Mouse (Mus musculus) bone marrow macrophage, adult 2 months (primary cell): ENCODE data around the gene Tanc1. TPM values are rescaled to one million over a fixed set of nuclear protein-coding genes. Genes with fewer than 3 reads are reported as not detected.

Experiments
- H3K27ac ChIP-seq: 2 replicates; pipeline ENCODE4 v1.5.1; 2012; ENCODE audit warnings: low read depth, low read length; ENCODE audit not compliant: insufficient read depth
- H3K4me1 ChIP-seq: 2 replicates; pipeline ENCODE4 v1.6.1; 2012; ENCODE audit warnings: low read length; ENCODE audit not compliant: control insufficient read depth, insufficient read depth
- H3K4me3 ChIP-seq: 2 replicates; pipeline ENCODE4 v1.5.1; 2012; ENCODE audit warnings: mild to moderate bottlenecking, low read length, moderate library complexity; ENCODE audit not compliant: insufficient read depth
- CTCF ChIP-seq: IDR thresholded peaks from 2 replicates; pipeline ENCODE4 v1.5.1; 2012; ENCODE audit warnings: low read depth, mild to moderate bottlenecking, low read length, moderate library complexity
- POLR2A ChIP-seq: IDR thresholded peaks from 2 replicates; pipeline ENCODE4 v1.6.1; 2012; ENCODE audit warnings: mild to moderate bottlenecking, low read depth, low read length, borderline replicate concordance
- polyA plus RNA-seq: library from polyadenylated mRNA; stranded (reverse); fragments of >200 nt; gene quantifications from 2 replicates; pipeline ENCODE4 v1.2.4, GENCODE M21; 2012; ENCODE audit not compliant: missing spikeins, insufficient read depth, insufficient read length

Gene Tanc1
- polyA plus RNA-seq, 1 experiment = 6.6 TPM

- H3K4me3 ChIP-seq = no peak overlapping the region
- H3K4me1 ChIP-seq = peaks cover 2% of the 10 kb centered on the region
- no peak overlapping the region for H3K27ac ChIP-seq
- TF ChIP-seq CTCF = no peak
- no peak for TF ChIP-seq POLR2A
Measured at GRCm38 (mm10) chr2:59733410-59733809, 121.6 kb downstream of the Tanc1 start.

DNA sequence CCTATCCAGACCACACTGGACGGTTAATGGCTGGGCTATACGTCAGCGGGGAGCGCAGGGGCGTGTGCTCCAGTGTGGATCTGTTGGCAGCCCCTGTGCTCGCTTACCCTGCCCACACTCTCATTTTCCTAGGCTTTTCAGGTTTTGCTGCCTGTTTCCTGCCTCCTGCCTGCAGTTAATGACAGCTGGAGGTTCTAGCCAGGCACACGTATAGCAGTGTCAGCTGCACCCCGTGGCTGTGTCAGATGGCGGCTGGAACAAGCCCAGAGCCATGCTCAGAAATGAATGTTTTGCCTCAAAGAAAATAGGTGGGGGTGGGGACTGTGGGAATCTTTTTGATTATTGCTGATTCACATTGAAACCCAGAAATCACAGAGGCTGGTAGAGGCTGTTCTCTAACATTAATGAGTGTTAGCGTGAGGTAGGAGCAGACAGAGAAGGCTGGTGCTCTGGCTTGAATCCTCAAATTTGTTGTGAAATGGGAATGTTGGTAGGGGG is 124.6 kb downstream of the Tanc1 start:
- H3K4me1 ChIP-seq = peaks cover 5% of the 10 kb centered on the region
- no peak overlapping the region for H3K27ac ChIP-seq
- TF ChIP-seq POLR2A (no peak), CTCF (no peak)

DNA sequence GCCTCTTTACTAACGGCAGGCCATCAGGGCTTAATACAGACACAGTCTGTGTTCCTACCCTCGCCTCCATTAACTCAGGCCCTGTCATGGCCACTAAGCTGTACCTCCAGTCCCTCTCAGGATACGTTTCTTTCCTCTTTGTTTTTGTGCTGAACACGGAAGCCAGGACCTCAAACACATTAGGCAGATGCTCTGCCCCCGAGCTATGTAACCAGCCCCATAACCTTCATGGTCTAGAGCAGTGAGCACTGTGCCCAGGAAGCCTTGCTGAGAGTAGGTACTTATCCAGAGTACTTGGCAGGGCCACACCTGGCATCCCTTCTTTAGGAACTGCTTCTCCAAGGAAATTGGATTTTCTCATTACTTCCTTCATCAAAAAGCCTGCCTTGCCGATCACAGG is 125.5 kb downstream of the Tanc1 start:
- Histone ChIP-seq H3K27ac (no peak overlapping the region), H3K4me1 (peaks cover 5% of the 10 kb centered on the region), H3K4me3 (no peak overlapping the region)
- TF ChIP-seq CTCF = no peak
- no peak for TF ChIP-seq POLR2A

More for the DNA sequence above, 124.6 kb downstream of the Tanc1 start:
- H3K4me3 ChIP-seq = no peak overlapping the region

- Histone ChIP-seq H3K4me3 (no peak overlapping the region), H3K4me1 (peaks cover 5% of the 10 kb centered on the region), H3K27ac (no peak overlapping the region)
- TF ChIP-seq POLR2A (no peak), CTCF (no peak)
Measured at GRCm38 (mm10) chr2:59738356-59738755, 126.5 kb downstream of the Tanc1 start.

GRCm38 (mm10) chr2:59739036-59739435 is 127.2 kb downstream of the Tanc1 start:
- Histone ChIP-seq H3K4me1 (peaks cover 5% of the 10 kb centered on the region), H3K4me3 (no peak overlapping the region), H3K27ac (no peak overlapping the region)
- TF ChIP-seq POLR2A = no peak
- TF ChIP-seq CTCF = no peak

- H3K4me3 ChIP-seq = no peak overlapping the region
- H3K27ac ChIP-seq = no peak overlapping the region
- TF ChIP-seq CTCF (no peak), POLR2A (no peak)
- peaks cover 5% of the 10 kb centered on the region for H3K4me1 ChIP-seq
Measured at GRCm38 (mm10) chr2:59742500-59743116, 130.8 kb downstream of the Tanc1 start.

DNA sequence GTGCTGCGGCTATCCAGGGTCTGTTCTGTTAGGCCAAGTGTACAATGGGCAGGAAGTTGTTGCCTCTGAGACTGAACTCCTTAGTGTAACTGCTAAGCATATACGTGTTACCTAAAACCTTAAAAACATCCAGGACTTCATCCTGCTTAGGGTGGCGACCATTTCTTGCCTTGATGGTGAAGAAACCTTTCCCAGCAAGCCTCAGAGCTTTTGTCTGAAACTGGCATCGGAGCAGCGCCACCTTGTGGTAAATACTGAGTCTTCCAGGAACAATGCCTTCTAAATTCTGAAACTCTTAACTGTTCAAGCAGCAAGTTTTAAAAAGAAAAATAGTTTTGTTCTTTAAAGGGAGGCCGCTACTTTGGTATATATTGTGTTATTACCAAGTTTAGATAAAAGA is 133.6 kb downstream of the Tanc1 start:
- no peak for TF ChIP-seq POLR2A
- TF ChIP-seq CTCF = peak; percentile 48
- Histone ChIP-seq H3K27ac (no peak overlapping the region), H3K4me3 (no peak overlapping the region), H3K4me1 (no peaks in the 10 kb centered on the region; the same call in 1 of the 2 replicates)

- TF ChIP-seq POLR2A = no peak
- TF ChIP-seq CTCF = no peak; the same call in 1 of the 2 replicates
- H3K27ac ChIP-seq = no peak overlapping the region
- H3K4me1 ChIP-seq = no peaks in the 10 kb centered on the region; the same call in 1 of the 2 replicates
- H3K4me3 ChIP-seq = no peak overlapping the region
Measured at GRCm38 (mm10) chr2:59746070-59746469, 134.2 kb downstream of the Tanc1 start.

- H3K27ac ChIP-seq = no peak overlapping the region
- TF ChIP-seq CTCF = no peak
- TF ChIP-seq POLR2A = no peak
- no peaks in the 10 kb centered on the region for H3K4me1 ChIP-seq
- H3K4me3 ChIP-seq = no peak overlapping the region
Measured at GRCm38 (mm10) chr2:59747757-59748156, 135.9 kb downstream of the Tanc1 start.

- no peaks in the 10 kb centered on the region for H3K4me1 ChIP-seq
- no peak overlapping the region for H3K4me3 ChIP-seq
- no peak for TF ChIP-seq POLR2A
- H3K27ac ChIP-seq = no peak overlapping the region
Measured at GRCm38 (mm10) chr2:59749371-59749770, 137.5 kb downstream of the Tanc1 start.

- TF ChIP-seq CTCF (no peak), POLR2A (no peak)
- Histone ChIP-seq H3K4me1 (no peaks in the 10 kb centered on the region), H3K4me3 (no peak overlapping the region), H3K27ac (no peak overlapping the region)
Measured at GRCm38 (mm10) chr2:59751172-59751571, 139.3 kb downstream of the Tanc1 start.
